Mouse (Mus musculus) adrenal gland (tissue): ENCODE results near the gene Fgd4.

Experiments
- intact Hi-C: fragments of 180-260 bp; cut with DNase I; formaldehyde crosslinking; loops from one replicate; pipeline ENCODE4 v1.15.1; 2025
- long read RNA-seq, 2 experiments: library from polyadenylated mRNA; unstranded; transcript quantifications; one replicate each; pipeline ENCODE4 v2.0.0; 2020; ENCODE audit warnings: borderline replicate concordance in 1 of 2; ENCODE audit not compliant: insufficient replicate concordance in 1 of 2

The Fgd4 gene
- long read RNA-seq, experiment 1, partial matches to known transcripts = 1 of 4 reads
- long read RNA-seq, experiment 1, other reads (novel, unspliced or antisense) = 3 of 4 reads
- long read RNA-seq, experiment 2, partial matches to known transcripts = 0 of 2 reads
- long read RNA-seq, experiment 2, other reads (novel, unspliced or antisense) = 2 of 2 reads

DNA sequence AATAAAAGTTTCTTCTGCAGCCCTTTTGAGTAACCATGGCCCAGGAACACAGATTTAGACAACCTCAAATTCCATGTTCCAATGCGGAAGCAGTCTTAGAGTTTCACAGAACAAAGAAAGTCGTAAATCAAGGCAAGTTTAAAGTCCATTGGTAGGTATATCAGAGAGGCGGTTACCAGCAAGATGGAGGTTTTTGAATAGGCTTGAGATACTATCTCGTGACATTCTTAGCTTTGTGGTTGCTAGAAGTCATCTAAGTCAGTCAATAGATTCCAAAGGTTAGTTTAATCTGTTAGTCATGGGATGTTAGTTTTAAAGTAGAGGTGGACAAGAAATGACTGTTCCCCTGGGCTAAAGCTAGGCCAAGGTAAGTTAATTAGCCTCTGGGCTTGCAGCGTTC is at the start of gene Fgd4:
Fgd4 (minus strand) TSS at position 89 of the 400 bp plus-strand sequence.
- intact Hi-C loops = no loop called here

DNA sequence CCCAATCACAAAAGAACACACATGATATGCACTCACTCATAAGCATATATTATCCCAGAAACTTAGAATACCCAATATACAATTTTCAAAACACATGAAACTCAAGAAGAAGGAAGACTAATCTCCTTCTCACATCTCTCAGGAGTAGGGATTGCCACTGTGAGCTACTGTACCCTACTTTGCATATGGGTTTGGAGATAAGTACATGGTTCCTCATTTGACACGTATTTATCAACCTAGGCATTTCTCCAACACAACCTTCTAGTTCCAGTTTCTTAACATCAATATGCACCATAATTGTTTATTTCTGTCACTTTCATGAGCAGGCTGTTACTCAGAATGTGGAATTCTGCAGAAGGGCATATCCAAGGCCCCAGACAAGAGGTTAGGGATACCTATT is 44.8 kb upstream of the Fgd4 start:
- intact Hi-C loops = no loop called here

DNA sequence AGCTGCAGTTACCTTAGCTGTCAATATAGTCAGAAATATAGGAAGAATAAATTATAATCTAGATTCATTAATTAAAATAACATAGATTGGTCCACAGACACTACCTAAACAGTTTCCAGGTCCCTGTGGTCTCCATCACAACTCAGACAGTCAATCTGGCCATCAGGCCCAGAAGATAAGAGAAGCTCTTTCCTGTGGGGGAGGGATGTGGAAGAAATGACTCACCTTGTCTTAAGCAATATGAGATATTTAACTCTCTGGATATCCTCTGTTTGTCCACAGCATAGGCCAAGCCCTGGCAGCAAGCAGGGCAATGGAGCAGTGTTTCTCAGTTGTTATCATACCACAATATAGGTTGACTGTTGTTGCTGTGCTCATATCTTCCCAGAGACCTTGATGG is 33.4 kb upstream of the Fgd4 start:
- intact Hi-C loops = no loop called here

DNA sequence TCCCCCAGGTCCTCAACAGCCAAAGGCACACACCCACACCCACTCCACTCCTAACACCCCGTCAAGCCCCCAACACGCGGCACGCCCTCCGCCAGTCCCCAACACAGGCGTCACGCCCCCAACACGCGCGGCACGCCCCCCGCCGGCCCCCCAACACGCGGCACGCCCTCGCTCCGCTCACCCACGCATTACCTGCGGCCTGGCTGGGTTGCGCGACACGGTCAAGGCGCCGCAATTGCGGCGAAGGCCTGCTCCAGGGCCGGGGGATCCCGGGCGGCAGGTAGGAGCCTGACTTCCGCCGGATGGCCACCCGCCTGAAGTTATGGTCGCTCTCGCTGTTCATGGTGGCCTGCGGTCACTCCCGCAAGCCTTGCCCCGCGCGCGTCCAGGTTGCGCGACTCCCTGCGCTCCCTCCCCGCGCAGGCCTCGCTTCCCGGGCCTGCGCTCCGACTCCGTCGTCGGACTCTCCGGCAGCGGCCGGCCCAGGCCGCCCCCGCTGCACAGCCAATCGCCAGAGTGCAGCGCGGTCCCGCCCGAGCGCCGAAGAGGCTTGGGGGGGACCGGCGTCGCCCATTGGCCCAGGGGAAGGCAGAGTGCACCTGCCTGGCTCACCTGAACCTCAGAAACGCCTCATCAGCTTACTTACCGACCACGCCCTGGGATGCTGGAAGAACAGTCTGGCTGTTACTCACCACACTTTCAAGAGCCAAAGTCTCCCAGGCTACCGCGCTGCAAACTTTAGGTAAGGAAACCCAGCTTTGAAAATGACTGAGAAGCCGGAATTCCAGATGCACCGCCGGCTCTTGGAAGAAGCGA is 555 bp downstream of the Fgd4 start:
- intact Hi-C loops = no loop called here

DNA sequence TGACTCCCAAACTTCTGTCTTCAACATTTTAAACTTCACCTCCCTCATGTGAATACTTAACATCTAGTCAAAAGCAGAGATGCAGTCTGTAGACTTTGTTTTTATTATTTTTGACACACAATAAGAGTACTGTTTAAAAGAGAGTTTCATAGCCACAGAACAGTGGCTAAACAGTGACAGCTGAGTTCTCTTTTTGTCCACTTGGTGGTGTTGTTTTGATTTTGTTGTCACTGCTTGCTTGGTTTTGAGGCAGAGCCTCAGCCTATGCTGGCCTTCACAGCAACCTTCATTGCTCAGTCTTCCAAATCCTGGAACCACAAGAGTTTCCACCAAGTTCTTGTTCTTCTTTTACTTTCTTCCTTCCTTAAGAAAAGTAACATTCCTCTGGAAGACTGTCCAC is 3.8 kb downstream of the Fgd4 start:
- intact Hi-C loops = no loop called here

DNA sequence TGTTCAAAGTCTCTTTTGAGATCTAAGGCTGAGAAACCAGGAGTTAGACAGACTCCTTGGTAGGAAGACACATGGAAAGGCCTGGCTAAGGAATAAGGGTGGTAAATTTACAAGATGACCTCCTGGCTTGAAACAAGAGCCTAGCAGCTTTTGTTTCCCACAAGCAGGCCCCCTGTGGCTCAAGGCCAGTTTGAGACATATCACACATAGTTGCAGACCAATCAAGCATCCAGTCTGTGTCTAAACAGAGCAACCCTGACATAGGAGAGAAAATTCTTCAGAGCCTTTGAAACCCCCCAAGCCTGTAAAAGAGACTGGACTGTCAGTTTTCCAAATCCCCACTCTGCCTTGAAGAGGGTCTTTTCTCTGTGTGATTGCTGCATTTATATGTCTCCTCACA is 7.7 kb downstream of the Fgd4 start:
- intact Hi-C loops = no loop called here

DNA sequence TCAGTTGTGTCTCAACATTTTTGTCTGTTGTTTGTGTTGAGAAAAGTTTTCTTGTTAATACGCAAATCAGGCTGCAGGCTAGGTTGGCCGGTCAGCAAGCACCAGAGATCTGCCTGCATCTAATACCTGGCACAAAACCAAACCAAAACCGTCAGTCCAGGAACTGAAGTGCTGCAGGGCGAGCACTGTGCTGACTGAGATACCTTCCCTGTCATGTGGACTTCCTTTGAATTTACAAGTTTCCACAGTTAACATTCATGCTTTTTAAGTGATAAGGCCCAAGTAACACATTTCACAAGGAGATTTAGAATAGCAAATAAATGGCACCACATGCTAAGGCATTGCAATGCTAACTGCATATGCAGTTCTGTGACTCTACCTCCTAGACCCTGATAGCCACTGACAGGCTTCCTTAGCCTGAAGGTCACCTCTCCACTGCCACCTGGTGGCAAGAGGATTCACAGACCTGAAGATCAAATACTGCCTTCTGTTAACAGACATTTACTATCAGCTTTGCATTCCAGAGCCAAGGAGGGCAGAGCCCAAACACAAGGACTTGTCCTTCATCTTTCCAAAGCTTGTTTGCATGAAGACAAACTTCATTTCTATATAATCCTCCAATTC is 15.8 kb downstream of the Fgd4 start:
- intact Hi-C loops = loop anchor here (10.0 kb wide), 2 partner anchors 140 to 230 kb away; partner anchors contain the start of gene Dnm1l

DNA sequence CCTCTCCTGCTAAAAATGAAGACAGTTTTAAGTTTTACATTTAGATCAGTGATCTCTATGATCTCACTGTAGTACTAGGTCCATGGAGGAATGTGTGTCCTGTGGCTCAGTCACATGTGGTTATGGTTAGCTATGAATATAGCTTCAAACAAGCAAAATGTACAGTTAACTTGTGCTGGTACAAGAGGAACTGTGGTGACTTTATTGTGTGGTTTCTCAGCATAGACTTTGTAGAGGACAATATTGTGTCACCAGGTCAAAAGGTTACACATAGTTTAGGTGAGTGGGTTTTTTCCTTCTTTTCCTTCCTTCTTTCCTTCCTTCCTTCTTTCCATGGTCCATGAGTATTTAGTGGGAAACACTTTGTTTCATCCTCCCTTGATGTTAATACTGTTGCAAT is 23.8 kb downstream of the Fgd4 start:
- intact Hi-C loops = no loop called here

DNA sequence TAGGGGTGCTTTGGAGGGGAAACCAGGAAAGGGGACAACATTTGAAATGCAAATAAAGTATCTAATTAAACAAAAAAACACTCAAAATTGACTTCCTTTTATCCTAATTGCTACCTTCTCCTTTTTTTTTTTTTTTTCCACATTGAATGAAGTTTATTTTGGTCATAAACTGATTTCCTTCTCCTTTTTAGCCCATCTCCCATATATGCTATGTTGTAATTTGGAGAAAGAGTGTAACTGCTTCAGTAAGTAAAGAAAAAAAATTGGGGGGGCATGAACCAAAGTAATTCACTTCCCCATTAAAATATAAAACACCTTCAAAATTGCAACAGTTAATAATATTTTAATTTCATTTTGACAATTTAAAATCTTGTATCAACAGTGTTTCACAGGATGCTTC is 25.8 kb downstream of the Fgd4 start:
- intact Hi-C loops = no loop called here

DNA sequence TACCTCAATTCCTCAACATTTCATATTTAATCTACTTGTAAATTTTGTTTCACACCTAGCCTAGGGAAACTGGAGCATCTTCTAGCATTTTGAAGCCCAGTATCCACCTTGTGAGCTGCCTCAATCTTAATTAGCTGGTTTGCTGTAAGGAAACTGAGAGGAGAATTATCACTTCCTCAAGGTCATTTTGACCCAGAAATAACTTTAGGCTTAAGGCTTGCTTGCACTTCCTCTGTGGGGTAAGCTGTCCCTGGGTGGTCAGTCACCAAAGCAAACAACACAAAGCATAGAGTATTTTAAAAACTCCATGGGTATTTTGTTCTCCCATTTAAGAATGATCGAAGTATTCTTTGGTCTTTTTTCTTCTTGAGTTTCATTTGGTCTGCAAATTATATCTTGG is 27.2 kb downstream of the Fgd4 start:
- intact Hi-C loops = no loop called here

DNA sequence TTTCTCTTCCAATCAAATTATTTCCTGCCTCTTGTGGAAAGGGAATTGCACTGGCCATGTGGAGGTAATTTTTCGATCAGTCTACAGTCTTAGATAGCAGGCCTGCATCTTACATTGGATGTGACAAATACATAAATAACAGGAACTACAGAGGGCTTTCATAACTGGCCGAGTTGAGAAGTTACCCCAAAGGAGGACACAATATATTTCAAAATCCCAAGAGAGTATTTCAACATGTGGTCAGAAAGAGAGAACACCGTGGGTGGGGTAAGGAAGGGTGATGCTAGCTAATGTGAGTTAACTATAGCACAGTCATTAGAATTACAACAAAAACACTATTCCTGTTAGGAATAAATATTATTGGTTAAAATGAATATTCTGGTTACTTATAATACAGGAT is 29.0 kb downstream of the Fgd4 start:
- intact Hi-C loops = no loop called here

DNA sequence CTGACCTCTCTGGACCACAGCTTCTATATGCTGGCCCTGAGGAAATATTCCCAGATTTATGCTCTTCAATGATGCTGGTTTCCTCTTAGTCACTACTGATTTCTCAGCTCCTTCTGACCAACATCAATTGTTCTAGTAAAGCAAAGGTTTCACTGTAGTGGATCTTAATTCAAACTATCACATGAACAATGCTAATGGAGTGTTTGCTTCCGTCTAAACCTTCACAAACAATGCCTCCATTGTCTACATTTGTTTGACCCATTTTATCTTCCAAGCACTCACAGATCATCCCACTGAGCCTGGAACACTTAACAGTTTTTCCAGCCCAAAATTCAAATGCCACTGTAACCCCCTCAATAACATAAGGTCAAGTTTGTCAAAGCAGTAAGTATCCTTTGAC is 33.6 kb downstream of the Fgd4 start:
- intact Hi-C loops = no loop called here

DNA sequence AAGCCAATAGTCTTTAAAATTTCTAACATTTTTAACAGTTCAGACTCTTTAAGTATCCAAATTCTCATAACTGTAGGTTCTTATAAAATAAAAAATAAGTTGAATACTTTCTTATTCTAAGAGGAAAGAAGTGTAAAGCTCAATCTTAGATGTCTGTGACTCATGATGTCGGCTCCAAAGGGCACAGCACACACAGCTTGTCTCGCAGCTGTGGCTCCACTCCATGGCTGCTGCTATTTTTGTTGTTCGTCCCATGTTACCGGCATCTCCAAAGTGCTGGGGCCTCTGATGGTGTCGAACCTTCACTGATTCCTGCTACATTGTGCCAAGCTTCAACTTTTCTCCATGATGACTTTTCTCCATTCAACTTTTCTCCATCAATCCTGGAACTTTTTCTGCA is 34.1 kb downstream of the Fgd4 start:
- intact Hi-C loops = no loop called here

DNA sequence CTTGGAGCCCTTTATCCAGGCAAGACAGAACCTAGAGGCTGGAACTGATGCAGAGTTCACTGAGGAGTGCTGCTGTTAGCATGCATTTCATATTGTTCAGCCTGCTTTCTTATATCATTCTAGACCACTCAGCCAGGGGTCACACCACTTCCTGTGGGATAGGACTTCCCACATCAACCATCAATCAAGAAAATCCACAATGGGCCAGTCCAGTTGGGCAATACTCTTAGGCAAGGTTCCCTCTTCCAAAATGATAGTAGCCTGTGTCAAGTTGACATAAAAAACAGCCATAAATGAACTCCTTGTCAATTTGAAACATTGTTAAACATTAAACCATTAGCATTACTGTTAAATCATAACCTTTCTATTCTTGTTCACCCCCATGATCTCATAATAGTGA is 34.6 kb downstream of the Fgd4 start:
- intact Hi-C loops = no loop called here

DNA sequence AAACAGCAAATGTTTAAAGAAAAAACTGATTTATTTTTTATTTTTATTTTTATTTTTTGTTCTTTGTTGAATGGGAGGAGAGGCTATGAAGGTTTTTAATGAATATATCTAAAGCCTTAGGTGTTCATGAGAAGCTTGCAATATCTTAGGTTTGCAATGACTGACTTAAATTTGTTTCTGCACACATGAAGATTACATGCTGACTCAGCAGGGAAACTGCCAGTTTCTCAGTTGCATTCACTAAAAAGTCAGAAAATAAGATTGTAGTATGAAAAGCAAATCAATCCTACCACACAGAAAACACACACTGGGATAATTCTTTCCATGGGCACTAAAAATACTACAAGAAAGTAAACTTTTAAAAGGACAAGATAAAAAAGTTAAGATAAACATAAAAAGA is 39.6 kb downstream of the Fgd4 start:
- intact Hi-C loops = no loop called here

DNA sequence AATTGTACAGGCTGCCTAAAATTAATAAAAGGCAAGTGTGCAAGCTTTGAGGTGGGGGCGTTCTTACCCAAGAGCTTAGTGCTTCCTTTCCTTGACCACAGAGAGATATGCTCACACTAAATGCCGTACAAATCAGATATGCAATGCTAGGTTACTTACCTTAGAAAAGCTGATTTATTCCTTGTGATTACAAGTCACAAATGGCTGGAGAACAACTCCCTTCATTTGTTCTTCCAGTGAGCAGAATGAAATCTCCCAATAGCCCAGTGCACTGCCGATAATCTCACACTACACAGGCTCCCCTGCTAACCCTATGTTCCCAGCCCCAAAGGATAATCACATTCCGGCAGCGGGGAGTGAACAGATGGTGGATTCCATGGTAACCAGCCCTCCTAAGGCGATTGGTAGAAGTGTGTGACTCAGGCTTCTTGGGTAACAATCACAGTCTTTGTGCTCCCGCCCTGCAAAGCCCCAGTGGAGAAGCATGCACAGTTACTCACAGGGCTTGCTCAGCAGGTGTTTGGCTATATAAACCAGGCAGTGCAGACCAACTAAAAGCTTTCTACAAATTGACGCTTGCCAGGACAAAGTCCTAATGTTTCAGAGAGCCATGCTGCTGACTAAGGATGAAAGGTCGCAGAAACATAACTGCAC is 40.3 kb downstream of the Fgd4 start:
- intact Hi-C loops = no loop called here

DNA sequence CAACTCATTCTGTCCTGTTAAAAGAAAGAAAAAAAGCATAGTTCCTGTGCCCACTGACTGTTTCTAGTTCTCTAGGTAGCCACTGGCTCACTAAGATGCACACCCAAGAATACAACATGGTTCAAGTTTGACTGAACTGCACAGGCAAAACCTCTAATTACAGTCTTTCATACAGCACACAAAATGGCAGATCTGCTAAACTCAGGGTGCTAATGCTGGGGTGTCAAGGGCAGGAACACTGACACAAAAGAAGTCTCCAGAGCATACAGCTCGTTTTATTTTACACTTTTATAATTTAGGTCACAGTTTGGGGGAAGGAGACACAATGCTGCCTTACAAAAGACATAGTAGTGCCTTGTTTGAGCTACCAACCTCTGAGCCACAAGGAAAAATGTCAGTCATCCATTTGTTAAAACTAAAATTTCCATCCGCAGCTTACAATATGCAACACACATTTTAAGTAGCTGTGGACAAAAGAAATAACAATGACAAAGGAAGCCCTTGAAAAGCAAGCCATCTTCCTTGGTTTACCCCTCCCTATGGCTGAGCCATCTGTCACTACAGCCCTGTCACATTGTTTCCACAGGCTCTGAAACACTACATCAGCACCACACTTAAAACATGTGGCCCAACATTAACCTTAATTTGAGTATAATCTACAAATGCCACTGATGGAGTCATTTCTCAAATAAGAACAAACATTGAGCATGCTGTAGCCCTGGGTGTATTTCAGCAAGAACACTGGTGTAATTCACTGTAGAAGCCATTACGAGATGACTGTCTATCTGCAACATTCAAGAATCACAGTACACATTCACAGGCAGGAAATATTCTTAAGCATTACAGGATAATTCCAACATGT is 41.1 kb downstream of the Fgd4 start:
- intact Hi-C loops = no loop called here

DNA sequence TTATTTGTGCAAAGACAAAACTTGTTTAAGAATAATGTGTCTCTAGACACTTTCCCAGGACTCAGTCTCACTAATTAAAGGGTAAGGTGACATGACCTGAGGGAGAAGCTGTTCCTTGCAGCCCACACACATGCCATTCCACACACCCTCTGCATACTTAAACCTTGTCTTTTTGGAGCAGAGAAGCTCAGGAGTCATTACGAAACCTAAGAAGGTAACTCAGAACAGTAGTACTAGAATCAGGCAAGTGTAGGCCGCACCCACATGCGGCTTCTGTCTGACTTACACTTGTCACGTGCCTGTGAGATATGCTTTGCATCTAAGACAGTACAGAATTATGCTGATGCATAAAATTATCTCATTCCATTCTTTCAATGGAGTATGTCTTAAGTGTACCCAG is 42.6 kb downstream of the Fgd4 start:
- intact Hi-C loops = no loop called here

DNA sequence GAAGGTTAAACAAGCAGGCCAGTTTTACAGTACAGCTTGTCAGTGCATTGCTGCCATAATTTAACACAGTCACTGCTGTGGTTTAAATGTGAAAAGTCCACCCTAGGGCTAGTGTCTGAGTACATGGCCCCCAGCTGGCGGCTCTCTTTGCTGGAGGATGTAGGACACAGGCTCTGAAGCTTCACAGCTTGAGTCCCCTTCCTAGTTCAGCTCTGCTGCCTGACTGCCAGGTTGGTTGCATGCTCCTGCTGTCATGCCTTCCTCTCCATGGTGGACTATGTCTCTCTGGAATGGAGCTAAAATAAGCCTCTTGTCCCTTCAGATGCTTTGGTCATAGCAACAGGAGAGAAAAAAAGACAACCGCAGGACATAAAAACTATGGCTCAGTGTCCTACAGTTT is 46.3 kb downstream of the Fgd4 start:
- intact Hi-C loops = no loop called here

DNA sequence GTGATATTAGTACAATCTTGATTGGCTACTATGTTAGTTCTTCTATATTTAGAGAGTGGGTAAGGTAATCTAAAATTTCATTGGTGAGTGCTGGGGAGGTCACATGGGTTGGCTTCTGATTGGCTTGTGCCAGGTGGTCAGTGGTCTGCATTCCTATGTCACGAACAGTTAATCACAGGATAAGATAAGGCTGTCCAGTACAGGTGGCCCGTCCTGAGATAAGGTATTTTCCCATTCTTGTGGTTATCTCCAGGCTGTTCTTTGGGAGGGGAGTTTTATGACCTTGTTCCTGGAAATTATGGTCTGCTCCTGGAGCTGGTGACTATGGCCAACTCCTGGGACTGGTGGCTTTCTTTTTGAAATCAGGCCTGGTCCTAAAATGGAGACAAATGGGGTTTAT is 48.2 kb downstream of the Fgd4 start:
- intact Hi-C loops = loop anchor here (1.0 kb wide), 1 partner anchor 20 kb away; no protein-coding TSS in a partner anchor

DNA sequence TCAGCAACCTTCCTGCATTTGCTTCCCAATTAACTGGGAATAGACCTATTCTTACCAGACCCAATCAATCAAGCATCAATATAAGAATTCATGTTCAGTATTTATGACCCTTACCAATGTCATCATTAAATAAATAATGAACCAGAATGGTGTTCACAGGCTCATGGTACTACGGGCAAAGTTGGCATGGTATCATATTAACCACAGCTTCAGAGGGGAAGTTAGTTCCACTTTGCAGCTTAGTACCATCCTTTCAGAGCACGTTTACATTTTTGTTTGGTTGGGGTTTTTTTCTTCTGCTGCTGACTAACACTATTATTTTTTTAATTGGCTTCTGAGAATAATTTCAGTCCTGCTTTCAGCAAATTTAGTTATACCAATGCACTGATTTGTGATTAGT is 51.2 kb downstream of the Fgd4 start:
- intact Hi-C loops = no loop called here
